Mouse (Mus musculus): ENCODE data around the gene Rmi2. TPM values are rescaled to one million over a fixed set of nuclear protein-coding genes. Genes with fewer than 3 reads are reported as not detected.
"Not testable (repeated sequence)": the region's sequence is repeated elsewhere in the genome, so short reads cannot be mapped to it uniquely, and the experiment has no call there.

Rmi2 gene
- polyA plus RNA-seq, 1 experiment from 2014 or later = 2.9 TPM

DNA sequence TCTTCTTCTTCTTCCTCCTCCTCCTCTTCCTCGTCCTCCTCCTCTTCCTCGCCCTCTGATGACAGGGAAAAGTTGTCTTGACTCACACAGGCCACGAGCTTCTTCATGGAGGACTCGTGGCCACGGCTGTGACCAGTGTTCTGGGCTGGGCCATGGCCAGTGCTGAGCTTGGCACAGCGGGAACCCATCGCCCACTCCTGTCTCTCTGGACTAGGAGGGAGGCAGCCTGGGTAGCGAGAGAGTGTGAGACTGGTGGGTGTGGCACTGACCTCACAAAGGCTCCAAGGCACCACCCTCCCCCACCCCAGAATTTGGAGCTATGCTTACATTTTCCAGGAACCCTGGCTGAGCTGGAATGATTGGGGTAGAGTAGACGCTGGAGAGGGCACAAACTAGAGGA lies 44.2 kb upstream of the Rmi2 start, which contains the start of gene Prm3:
Gene Prm3, minus strand, starts transcription at position 213 of the 400 bp plus-strand sequence.
- Histone ChIP-seq H3K4me3 (ENCODE audit: low read depth, low read length) (no peak within 1 kb of the TSS), H3K27ac (replicated peaks; ENCODE audit: low read depth, low read length) (no peak within 1 kb of the TSS), H3K9ac (replicated peaks; ENCODE audit: low read length) (no peak within 1 kb of the TSS), H3K4me1 (ENCODE audit: control insufficient read depth, insufficient read depth, low read length) (no peaks in the 10 kb centered on the region), H3K9me3 (replicated peaks; ENCODE audit: control insufficient read depth, low read length) (no peaks in the 10 kb centered on the region), H3K27me3 (ENCODE audit: control insufficient read depth, insufficient read depth, low read length) (no peaks in the 10 kb centered on the region), H3K4me2 (ENCODE audit: low read depth, low read length) (no peak within 1 kb of the TSS), H3K36me3 (replicated peaks; ENCODE audit: control insufficient read depth, insufficient read depth, low read depth, low read length) (no peaks in the 10 kb centered on the region)
- WGBS = 76% methylated on average over 9 of the region's 9 CpGs
- ATAC-seq (replicated peaks; ENCODE audit: insufficient number of reproducible peaks, low FRiP score, low TSS enrichment, low read depth) (no peak), DNase-seq (ENCODE audit: low spot score) (no peak)

GRCm38 (mm10) chr16:10796034-10796433 lies 38.8 kb upstream of the Rmi2 start, which contains the start of gene Prm2:
Gene Prm2, minus strand, starts transcription at chr16:10796134.
- Histone ChIP-seq H3K36me3 (replicated peaks; ENCODE audit: control insufficient read depth, insufficient read depth, low read depth, low read length) (no peaks in the 10 kb centered on the region), H3K9ac (replicated peaks; ENCODE audit: low read length) (no peak within 1 kb of the TSS), H3K4me2 (ENCODE audit: low read depth, low read length) (no peak within 1 kb of the TSS), H3K27me3 (ENCODE audit: control insufficient read depth, insufficient read depth, low read length) (no peaks in the 10 kb centered on the region; the same call in 1 of the 2 replicates), H3K27ac (replicated peaks; ENCODE audit: low read depth, low read length) (no peak within 1 kb of the TSS), H3K4me1 (ENCODE audit: control insufficient read depth, insufficient read depth, low read length) (no peaks in the 10 kb centered on the region), H3K4me3 (ENCODE audit: low read depth, low read length) (no peak within 1 kb of the TSS), H3K9me3 (replicated peaks; ENCODE audit: control insufficient read depth, low read length) (no peaks in the 10 kb centered on the region)
- ATAC-seq (replicated peaks; ENCODE audit: insufficient number of reproducible peaks, low FRiP score, low TSS enrichment, low read depth) (no peak), DNase-seq (ENCODE audit: low spot score) (no peak)
- 77% methylated on average over 6 of the region's 6 CpGs for WGBS

GRCm38 (mm10) chr16:10802420-10802819 lies 32.4 kb upstream of the Rmi2 start:
- not testable (repeated sequence) for H3K9me3 ChIP-seq (replicated peaks; ENCODE audit: control insufficient read depth, low read length); H3K9ac ChIP-seq (replicated peaks; ENCODE audit: low read length); DNase-seq (ENCODE audit: low spot score); H3K4me2 ChIP-seq (ENCODE audit: low read depth, low read length); H3K36me3 ChIP-seq (replicated peaks; ENCODE audit: control insufficient read depth, insufficient read depth, low read depth, low read length); H3K27me3 ChIP-seq (ENCODE audit: control insufficient read depth, insufficient read depth, low read length); H3K4me1 ChIP-seq (ENCODE audit: control insufficient read depth, insufficient read depth, low read length); H3K27ac ChIP-seq (replicated peaks; ENCODE audit: low read depth, low read length); ATAC-seq (replicated peaks; ENCODE audit: insufficient number of reproducible peaks, low FRiP score, low TSS enrichment, low read depth); H3K4me3 ChIP-seq (ENCODE audit: low read depth, low read length)
- WGBS = 88% methylated on average over 3 of the region's 3 CpGs

DNA sequence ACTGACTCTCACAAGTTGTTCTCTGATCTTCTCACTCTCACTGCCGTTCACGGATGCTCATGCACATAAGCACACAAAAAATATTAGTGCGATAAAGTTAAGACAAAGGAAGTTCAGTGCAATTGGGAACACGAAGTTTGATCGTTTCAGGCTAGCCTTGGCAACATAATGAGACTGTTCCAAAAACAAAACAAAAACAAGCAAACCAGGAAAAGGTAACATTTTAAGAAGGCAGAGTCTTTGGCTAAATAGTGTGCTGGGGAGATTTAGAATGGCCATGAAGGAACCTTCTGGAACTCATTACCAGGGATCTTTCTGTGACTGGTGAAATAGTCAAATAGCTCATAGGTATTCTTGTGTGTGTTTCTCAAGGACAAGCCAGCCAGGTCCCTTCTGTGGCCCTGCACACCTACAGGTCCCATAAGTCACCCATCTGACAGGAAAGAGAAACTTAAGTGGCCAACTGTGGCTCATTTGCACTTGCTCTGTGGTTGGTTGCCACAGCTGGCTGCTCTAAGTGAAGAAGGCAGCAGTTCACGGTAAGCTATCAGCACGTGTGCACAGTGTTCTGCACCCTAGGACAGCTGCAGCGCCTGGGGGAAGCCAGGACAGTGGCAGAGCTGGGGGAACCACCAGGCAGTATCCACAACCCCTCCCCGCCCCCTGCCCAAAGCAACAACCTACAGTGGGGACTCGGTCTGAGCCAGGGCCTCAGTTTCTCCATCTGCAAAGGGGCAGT lies 28.9 kb upstream of the Rmi2 start, which contains the start of gene Prm1:
Gene Prm1, minus strand, starts transcription at position 51 of the 739 bp plus-strand sequence.
- H3K4me2 ChIP-seq (ENCODE audit: low read depth, low read length) = no peak within 1 kb of the TSS
- H3K9ac ChIP-seq (replicated peaks; ENCODE audit: low read length) = no peak within 1 kb of the TSS
- no peak within 1 kb of the TSS for H3K4me3 ChIP-seq (ENCODE audit: low read depth, low read length)
- no peak within 1 kb of the TSS for H3K27ac ChIP-seq (replicated peaks; ENCODE audit: low read depth, low read length)
- no peaks in the 10 kb centered on the region for H3K9me3 ChIP-seq (replicated peaks; ENCODE audit: control insufficient read depth, low read length)
- DNase-seq (ENCODE audit: low spot score) (no peak), ATAC-seq (replicated peaks; ENCODE audit: insufficient number of reproducible peaks, low FRiP score, low TSS enrichment, low read depth) (no peak)
- no peaks in the 10 kb centered on the region for H3K27me3 ChIP-seq (ENCODE audit: control insufficient read depth, insufficient read depth, low read length)
- 74% methylated on average over 10 of the region's 10 CpGs for WGBS
- no peaks in the 10 kb centered on the region for H3K36me3 ChIP-seq (replicated peaks; ENCODE audit: control insufficient read depth, insufficient read depth, low read depth, low read length)
- H3K4me1 ChIP-seq (ENCODE audit: control insufficient read depth, insufficient read depth, low read length) = no peaks in the 10 kb centered on the region

DNA sequence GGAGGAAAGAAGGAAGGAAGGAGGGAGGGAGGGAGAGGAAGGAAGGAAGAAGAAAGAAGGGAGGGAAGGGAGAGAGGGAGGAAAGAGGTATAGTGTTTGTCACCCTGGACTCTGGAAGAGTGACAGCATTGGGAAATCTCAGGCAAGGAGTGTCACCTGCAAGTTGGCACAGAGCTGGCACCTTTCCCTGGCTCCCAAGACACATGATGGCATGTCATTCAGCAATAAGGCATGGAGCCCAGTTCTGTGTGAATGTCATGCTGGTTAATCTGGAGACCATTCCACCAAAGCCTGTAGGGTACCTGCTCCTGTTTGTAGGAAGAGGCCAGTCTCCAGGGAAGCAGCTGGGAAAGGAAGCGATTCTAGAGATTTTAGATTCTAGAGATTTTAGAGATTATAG lies 24.5 kb upstream of the Rmi2 start:
- WGBS = 96% methylated on average over 1 of the region's 1 CpGs
- no peak for DNase-seq (ENCODE audit: low spot score)
- Histone ChIP-seq H3K4me1 (ENCODE audit: control insufficient read depth, insufficient read depth, low read length) (no peaks in the 10 kb centered on the region), H3K27ac (replicated peaks; ENCODE audit: low read depth, low read length) (no peak overlapping the region), H3K36me3 (replicated peaks; ENCODE audit: control insufficient read depth, insufficient read depth, low read depth, low read length) (no peaks in the 10 kb centered on the region), H3K9ac (replicated peaks; ENCODE audit: low read length) (no peak overlapping the region), H3K4me2 (ENCODE audit: low read depth, low read length) (no peak overlapping the region), H3K4me3 (ENCODE audit: low read depth, low read length) (no peak overlapping the region), H3K27me3 (ENCODE audit: control insufficient read depth, insufficient read depth, low read length) (no peaks in the 10 kb centered on the region), H3K9me3 (replicated peaks; ENCODE audit: control insufficient read depth, low read length) (no peaks in the 10 kb centered on the region)
- no peak for ATAC-seq (replicated peaks; ENCODE audit: insufficient number of reproducible peaks, low FRiP score, low TSS enrichment, low read depth)

DNA sequence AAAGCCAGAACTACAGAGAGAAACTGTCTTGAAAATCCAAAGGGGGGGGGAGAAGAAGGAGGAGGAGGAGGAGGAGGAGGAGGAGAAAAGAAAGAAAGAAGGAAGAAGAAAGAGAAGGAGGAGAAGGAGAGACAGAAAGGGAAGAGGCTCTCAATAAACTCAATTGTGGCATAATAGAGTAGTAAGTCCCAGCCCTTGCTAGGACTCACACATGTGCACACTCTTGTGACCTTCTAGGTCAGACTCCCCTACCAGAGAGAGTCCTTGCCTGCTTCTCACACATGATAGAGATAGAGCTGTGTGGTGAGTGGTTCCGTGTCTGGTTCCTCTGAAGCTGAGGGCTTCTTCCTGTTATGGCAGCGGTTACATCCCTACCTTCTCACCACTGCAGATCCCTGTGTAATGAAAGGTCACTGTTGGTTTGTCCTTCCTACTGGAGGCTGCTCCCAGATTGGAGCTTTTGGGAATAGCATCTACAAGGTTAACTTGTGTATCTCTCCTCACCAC lies 21.9 kb upstream of the Rmi2 start, which contains the start of gene Gm11172:
Gene Gm11172, plus strand, starts transcription at position 51 of the 507 bp plus-strand sequence.
- 96% methylated on average over 2 of the region's 2 CpGs for WGBS
- Histone ChIP-seq H3K4me2 (ENCODE audit: low read depth, low read length) (no peak within 1 kb of the TSS), H3K4me3 (ENCODE audit: low read depth, low read length) (no peak within 1 kb of the TSS), H3K27me3 (ENCODE audit: control insufficient read depth, insufficient read depth, low read length) (no peaks in the 10 kb centered on the region), H3K36me3 (replicated peaks; ENCODE audit: control insufficient read depth, insufficient read depth, low read depth, low read length) (no peaks in the 10 kb centered on the region), H3K4me1 (ENCODE audit: control insufficient read depth, insufficient read depth, low read length) (no peaks in the 10 kb centered on the region), H3K9me3 (replicated peaks; ENCODE audit: control insufficient read depth, low read length) (no peaks in the 10 kb centered on the region), H3K27ac (replicated peaks; ENCODE audit: low read depth, low read length) (no peak within 1 kb of the TSS), H3K9ac (replicated peaks; ENCODE audit: low read length) (no peak within 1 kb of the TSS)
- no peak for DNase-seq (ENCODE audit: low spot score)
- no peak for ATAC-seq (replicated peaks; ENCODE audit: insufficient number of reproducible peaks, low FRiP score, low TSS enrichment, low read depth)

DNA sequence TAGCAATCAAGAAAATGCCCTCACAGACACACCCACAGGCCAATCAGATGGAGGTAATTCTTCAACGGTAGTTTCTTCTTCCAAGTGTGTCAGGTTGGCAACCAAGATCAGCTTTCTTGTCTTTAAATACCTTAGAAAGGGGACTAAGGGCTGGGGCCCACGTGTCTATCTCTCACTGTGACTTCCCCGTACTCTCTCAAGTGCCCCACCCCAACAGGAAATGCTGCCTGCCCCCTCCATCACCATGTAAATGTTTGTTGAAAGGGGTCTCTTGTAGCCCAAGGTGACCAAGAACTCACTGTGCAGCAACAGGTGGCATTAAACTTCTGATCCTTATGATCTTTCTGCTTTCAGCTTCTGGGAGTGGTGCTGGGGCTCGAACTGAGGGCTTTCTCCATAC lies 21.1 kb upstream of the Rmi2 start:
- no peak overlapping the region for H3K9ac ChIP-seq (replicated peaks; ENCODE audit: low read length)
- no peak overlapping the region for H3K4me2 ChIP-seq (ENCODE audit: low read depth, low read length)
- H3K27me3 ChIP-seq (ENCODE audit: control insufficient read depth, insufficient read depth, low read length) = no peaks in the 10 kb centered on the region
- no peak overlapping the region for H3K4me3 ChIP-seq (ENCODE audit: low read depth, low read length)
- DNase-seq (ENCODE audit: low spot score) (no peak), ATAC-seq (replicated peaks; ENCODE audit: insufficient number of reproducible peaks, low FRiP score, low TSS enrichment, low read depth) (no peak)
- no peaks in the 10 kb centered on the region for H3K9me3 ChIP-seq (replicated peaks; ENCODE audit: control insufficient read depth, low read length)
- no peak overlapping the region for H3K27ac ChIP-seq (replicated peaks; ENCODE audit: low read depth, low read length)
- H3K4me1 ChIP-seq (ENCODE audit: control insufficient read depth, insufficient read depth, low read length) = no peaks in the 10 kb centered on the region
- no peaks in the 10 kb centered on the region for H3K36me3 ChIP-seq (replicated peaks; ENCODE audit: control insufficient read depth, insufficient read depth, low read depth, low read length)
- WGBS = 79% methylated on average over 4 of the region's 4 CpGs

- Histone ChIP-seq H3K9ac (replicated peaks; ENCODE audit: low read length) (no peak overlapping the region), H3K27ac (replicated peaks; ENCODE audit: low read depth, low read length) (no peak overlapping the region), H3K36me3 (replicated peaks; ENCODE audit: control insufficient read depth, insufficient read depth, low read depth, low read length) (no peaks in the 10 kb centered on the region), H3K4me1 (ENCODE audit: control insufficient read depth, insufficient read depth, low read length) (no peaks in the 10 kb centered on the region), H3K4me2 (ENCODE audit: low read depth, low read length) (no peak overlapping the region), H3K4me3 (ENCODE audit: low read depth, low read length) (no peak overlapping the region), H3K27me3 (ENCODE audit: control insufficient read depth, insufficient read depth, low read length) (no peaks in the 10 kb centered on the region), H3K9me3 (replicated peaks; ENCODE audit: control insufficient read depth, low read length) (no peaks in the 10 kb centered on the region)
- 80% methylated on average over 4 of the region's 4 CpGs for WGBS
- DNase-seq (ENCODE audit: low spot score) (no peak), ATAC-seq (replicated peaks; ENCODE audit: insufficient number of reproducible peaks, low FRiP score, low TSS enrichment, low read depth) (no peak)
Observed at GRCm38 (mm10) chr16:10814864-10815263, 20.0 kb upstream of the Rmi2 start.

Measured in embryonic facial prominence, embryonic 11.5 days (tissue).